Mouse (Mus musculus) G1E (cell line): ENCODE measurements around the gene Oog3.

Experiments used
- CTCF ChIP-seq: IDR thresholded peaks from 2 replicates; pipeline ENCODE4 v1.5.1; 2012; ENCODE audit warnings: low read depth, low read length, inconsistent platforms, mixed read lengths
- GATA1 ChIP-seq: IDR thresholded peaks from 2 replicates; pipeline ENCODE4 v1.6.1; 2012; ENCODE audit warnings: borderline replicate concordance, low read length, inconsistent platforms, mixed read lengths
- GATA2 ChIP-seq: IDR thresholded peaks from 2 replicates; pipeline ENCODE4 v1.6.1; 2012; ENCODE audit warnings: low read depth, low read length, inconsistent platforms, borderline replicate concordance
- POLR2AphosphoS5 ChIP-seq: IDR thresholded peaks from 2 replicates; pipeline ENCODE4 v1.6.1; 2012; ENCODE audit warnings: low read depth, low read length, inconsistent platforms; ENCODE audit not compliant: insufficient replicate concordance
- TAL1 ChIP-seq: conservative IDR thresholded peaks from 2 replicates; pipeline ENCODE4 v1.6.1; 2012; ENCODE audit warnings: low read depth, low read length, inconsistent platforms, mixed read lengths

GRCm38 (mm10) chr4:144162563-144162962 lies at the start of gene Oog3:
- no peak for TF ChIP-seq CTCF
- no peak for TF ChIP-seq GATA1
- no peak for TF ChIP-seq POLR2AphosphoS5
- no peak for TF ChIP-seq GATA2
- TF ChIP-seq TAL1 = no peak
